Mouse (Mus musculus): ENCODE results near the gene Fam172a.

Fam172a gene

DNA sequence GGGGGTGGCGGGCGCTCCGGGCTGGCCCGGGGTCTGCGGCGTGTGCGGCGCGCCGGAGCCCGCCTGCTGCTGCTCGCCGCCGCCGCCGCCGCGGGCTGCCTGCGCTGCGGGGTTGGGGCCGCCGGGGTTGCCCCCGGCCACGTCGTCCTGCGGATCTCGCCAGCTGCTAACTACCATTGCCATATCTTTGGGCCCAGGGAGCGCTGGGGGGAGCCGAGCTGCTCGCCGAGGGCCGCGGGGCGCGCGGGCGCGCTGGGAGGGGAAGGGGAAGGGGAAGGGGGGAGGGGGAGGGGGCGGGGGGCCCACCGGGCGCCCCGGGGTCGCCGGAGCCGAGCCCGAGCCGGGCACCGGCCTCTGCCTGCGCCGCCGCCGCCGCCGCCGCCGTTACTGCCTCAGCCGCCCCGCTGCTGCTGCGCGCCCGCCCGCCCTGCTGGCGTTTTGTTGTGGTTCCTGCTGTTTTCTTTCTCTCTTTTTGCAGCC, 496.6 kb downstream of the Fam172a start:
- in situ Hi-C loops (cut with MboI, MseI) = no loop called here

GRCm38 (mm10) chr13:78198871-78199641, 497.2 kb downstream of the Fam172a start:
- in situ Hi-C loops (cut with MboI, MseI) = no loop called here

- in situ Hi-C loops (cut with MboI, MseI) = loop anchor here (10.0 kb wide), 1 partner anchor 485 kb away; no protein-coding TSS in a partner anchor
Measured at GRCm38 (mm10) chr13:78199642-78200160, 497.9 kb downstream of the Fam172a start, which contains the start of gene Nr2f1. TSS of gene Nr2f1 (minus strand) at chr13:78199757.

DNA sequence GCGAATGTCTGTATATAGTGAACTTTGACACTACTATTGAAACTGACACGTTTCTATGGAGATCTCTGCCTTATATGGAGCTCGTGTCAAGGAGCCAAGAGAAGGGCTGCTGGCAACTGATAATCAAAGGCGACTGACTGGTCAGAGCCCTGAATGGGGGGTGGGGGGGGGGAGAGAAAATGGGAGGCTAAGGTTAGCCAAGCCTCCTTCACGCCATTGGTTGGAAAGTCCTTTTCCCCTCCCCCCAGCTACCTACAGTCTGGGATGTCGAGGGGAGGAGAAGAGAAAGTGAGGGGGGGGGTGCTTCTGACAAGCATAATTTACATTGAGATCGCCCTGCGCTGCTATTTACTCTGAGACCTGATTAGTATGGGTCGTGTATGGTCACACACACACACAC, 498.6 kb downstream of the Fam172a start:
- in situ Hi-C loops (cut with MboI, MseI) = loop anchor here (10.0 kb wide), 1 partner anchor 486 kb away; no protein-coding TSS in a partner anchor

GRCm38 (mm10) chr13:78200991-78201870, 499.4 kb downstream of the Fam172a start:
- in situ Hi-C loops (cut with MboI, MseI) = loop anchor here (10.0 kb wide), 1 partner anchor 486 kb away; no protein-coding TSS in a partner anchor

- in situ Hi-C loops (cut with MboI, MseI) = loop anchor here (10.0 kb wide), 1 partner anchor 487 kb away; no protein-coding TSS in a partner anchor
Measured at GRCm38 (mm10) chr13:78201871-78202565, 500.2 kb downstream of the Fam172a start.

- in situ Hi-C loops (cut with MboI, MseI) = loop anchor here (10.0 kb wide), 1 partner anchor 488 kb away; no protein-coding TSS in a partner anchor
Measured at GRCm38 (mm10) chr13:78202574-78203347, 500.9 kb downstream of the Fam172a start.

DNA sequence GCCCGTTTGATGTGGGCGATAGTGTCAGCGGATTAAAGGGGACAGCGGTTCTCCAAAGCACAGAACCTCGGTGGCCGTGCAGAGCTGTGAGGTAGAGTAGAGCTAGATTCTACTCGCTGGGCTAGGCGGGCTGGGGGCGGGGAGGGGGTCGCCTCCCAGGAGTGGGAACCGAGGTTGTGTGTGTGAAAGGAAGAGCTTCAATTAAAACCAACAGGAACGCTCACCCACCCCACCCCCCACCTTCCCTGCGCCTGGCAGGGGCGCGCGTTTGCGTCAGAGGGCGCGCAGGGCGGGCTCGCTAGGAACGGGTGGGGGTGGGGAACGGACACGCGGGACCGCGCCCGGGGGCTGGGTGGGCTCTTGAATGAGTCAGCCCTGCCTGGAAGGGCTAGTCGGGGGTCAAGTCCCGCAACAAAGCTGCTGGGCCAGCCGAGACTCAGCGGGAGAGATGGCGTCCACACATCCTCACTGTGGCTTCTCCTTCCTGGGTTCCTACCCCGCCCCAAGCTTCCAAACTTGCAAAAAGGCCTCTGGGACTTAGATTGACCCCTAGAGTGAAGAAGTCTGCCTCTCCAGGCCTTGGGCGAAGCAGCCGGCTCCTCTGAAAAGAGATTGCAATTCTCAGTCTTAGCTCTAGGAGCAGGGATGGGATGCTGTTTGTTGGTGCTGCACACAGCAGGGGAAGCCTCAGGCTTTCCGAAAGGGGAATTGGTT, 501.7 kb downstream of the Fam172a start:
- in situ Hi-C loops (cut with MboI, MseI) = loop anchor here (10.0 kb wide), 1 partner anchor 489 kb away; no protein-coding TSS in a partner anchor

GRCm38 (mm10) chr13:78205426-78205825, 503.6 kb downstream of the Fam172a start:
- in situ Hi-C loops (cut with MboI, MseI) = loop anchor here (10.0 kb wide), 1 partner anchor 491 kb away; no protein-coding TSS in a partner anchor

- in situ Hi-C loops (cut with MboI, MseI) = loop anchor here (10.0 kb wide), 1 partner anchor 492 kb away; no protein-coding TSS in a partner anchor
Measured at GRCm38 (mm10) chr13:78206891-78207430, 505.1 kb downstream of the Fam172a start.

GRCm38 (mm10) chr13:78207796-78208645, 506.2 kb downstream of the Fam172a start:
- in situ Hi-C loops (cut with MboI, MseI) = loop anchor here (10.0 kb wide), 1 partner anchor 493 kb away; no protein-coding TSS in a partner anchor

DNA sequence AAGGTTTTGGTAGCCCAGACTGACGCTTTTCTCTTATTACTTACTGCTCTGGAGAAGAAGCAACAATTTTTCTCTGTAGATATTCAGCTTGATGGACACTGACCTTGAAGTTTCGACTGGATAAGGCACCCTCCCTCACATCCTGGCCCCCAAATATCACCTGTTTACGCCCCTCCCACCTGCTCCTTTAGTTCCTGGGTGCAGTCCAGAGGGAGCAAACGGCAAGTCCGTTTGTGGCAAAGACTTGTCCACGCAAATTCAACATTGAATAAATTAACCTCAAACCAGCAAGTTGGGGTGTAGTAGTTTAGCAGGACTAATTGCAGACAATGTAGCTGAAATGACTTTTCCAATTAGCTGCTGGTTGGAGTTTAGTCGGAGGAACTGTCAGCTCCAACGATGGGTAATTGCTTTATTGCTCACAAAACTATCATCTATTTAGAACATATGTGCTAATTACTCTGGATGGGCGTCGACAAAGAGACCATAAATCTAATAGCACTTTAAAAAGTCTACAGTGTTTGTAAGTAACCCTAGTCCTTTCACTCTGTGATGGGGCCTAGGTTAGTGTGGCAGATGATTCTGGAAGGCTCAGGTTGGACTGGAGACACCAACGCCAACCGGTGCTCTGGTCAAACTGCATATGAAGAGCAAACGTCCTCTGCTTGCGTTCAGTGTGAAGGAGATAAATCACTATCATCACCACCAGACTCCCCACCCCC, 507.0 kb downstream of the Fam172a start:
- in situ Hi-C loops (cut with MboI, MseI) = loop anchor here (10.0 kb wide), 1 partner anchor 494 kb away; no protein-coding TSS in a partner anchor

DNA sequence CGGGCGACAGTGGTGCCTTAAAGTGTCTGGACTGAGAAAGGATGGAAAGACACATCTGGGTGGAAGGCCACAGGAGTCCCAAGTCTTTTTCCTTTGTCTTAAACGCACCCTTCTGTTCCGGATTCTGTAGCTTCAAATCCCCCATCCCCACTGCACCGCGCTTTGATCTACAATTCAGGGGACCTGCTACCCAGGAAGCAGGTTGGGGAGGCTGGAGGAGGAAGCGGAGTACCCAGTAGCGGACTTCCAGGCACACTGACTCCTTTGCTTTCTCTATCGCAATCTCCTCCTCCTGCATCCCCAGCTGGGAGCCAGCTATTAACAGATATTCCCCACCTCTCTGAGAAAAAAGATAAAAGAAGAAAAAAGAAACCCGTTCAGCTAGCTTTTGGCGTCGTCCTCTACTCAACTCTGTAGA, 507.8 kb downstream of the Fam172a start:
- in situ Hi-C loops (cut with MboI, MseI) = loop anchor here (10.0 kb wide), 1 partner anchor 495 kb away; no protein-coding TSS in a partner anchor

DNA sequence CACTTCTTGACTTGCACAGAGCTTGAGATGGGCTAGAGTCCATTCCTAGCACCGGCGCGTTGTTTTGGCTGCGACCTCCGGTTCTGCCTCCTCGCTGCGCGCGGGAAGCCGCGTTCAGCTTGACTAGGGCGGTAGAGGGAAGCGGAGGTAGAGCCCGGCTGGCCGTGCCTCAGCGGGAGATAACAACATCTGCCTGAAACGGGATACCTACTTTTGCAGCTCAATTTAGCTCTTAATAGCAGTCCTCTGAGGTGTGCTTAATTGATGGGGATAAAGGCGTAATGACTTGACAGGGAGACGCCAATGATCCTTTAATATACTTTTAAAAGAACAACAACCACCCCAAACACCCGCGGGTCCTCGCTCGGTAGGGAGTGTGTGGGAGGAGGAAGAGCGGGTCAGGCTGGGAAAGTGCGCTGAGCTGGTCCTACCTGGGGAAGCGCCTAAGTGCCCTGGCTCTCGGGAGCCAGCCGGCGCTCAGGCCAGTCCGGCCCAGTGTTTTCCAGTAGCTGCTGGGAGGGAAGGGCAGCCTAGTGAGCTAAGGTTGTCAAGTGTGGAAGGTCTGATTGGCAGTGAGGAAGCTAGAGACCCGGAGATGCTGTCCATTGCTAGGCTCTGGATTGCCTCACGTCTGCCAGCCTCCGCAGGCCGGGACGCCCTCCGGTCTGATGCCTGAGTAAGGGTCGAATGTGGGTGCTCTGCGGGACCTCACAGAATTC, 508.4 kb downstream of the Fam172a start:
- in situ Hi-C loops (cut with MboI, MseI) = no loop called here

GRCm38 (mm10) chr13:78210748-78211089, 508.9 kb downstream of the Fam172a start:
- in situ Hi-C loops (cut with MboI, MseI) = no loop called here

DNA sequence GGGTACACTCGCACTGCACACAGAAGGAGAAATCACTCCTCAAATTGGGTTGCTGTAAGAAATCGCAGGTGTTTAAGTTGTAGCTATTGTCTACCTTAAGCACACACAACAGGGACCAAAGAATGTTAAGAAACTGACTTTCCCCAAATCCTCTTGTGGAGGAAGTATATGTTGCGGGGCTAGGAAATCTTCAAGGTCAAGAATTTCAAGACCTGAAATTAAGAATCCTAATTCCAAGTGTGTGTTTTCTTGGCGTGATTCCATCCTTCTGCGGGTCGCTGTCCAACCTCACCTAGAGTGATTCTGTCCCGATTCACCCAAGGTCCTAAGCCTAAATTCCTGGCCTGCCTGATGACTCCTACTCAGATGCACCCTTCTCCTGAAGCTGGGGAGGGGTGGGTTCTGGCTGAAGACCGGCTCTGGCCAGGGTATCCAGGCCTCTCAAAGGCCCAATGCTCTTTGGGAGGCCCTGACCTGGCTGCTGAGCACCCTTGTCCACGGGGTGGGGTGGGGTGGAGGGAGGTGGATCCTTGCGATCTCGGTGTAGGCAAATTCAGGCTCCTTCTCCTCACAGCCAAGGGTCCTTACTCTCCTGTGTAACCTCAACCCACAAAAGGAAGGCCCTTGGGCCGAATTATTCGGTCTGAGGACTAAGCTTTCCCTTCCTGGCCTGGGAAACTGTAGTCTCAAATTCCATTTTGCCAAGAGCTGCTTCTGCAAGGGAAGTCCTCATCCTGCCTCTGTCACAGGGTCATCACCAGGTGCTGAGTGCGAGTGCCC, 509.6 kb downstream of the Fam172a start:
- in situ Hi-C loops (cut with MboI, MseI) = no loop called here

Data from T-helper 1 cell (primary cell).